ENCODE assay signal across 16 mouse cellular contexts in the genomic region with DNA sequence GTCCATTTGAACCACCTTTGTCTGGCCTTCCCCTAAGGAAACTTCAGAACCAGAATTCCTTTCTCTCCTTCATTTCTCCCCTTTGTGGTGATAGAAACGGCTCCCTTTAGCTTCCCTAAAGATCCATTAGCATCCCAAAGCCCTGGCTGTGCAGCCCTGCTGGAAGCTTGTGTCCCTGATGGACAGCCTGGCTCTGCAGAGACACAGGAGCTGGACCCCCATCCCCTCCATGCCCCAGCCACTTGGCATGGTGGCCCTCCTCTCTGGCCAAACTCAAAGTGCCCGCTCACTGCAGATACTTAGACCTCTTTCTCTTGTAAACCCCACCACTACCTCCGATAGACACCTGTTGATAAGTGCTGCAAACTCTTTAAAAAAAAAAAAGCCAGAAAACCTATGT.
"Had no signal": no experiment of that assay in that cellular context is flagged by ENCODE, and none has a peak within 500 bp of the region (broad histone marks: within the 10 kb centered on the region; RNA-seq: fewer than 3 reads in every experiment).

No protein-coding gene starts in this region.

- H3K36me3 ChIP-seq: neural tube, embryonic 13.5 days; neural tube, embryonic 15.5 days; stomach, embryonic 15.5 days had no signal

- H3K4me3 ChIP-seq: neural tube, embryonic 13.5 days; neural tube, embryonic 15.5 days; stomach, embryonic 15.5 days had no signal

- H3K9ac ChIP-seq: neural tube, embryonic 13.5 days; neural tube, embryonic 15.5 days; stomach, embryonic 15.5 days had no signal

- H3K27ac ChIP-seq: neural tube, embryonic 13.5 days; neural tube, embryonic 15.5 days; stomach, embryonic 15.5 days; stomach, postnatal 0 days had no signal

- H3K27me3 ChIP-seq: neural tube, embryonic 13.5 days; neural tube, embryonic 15.5 days; stomach, embryonic 15.5 days had no signal

- DNase-seq: retina, postnatal 1 day; right cerebral cortex, adult 18-20 months; right cerebral cortex, postnatal 14 days; right cerebral cortex, postnatal 25 days; right cerebral cortex, postnatal 4 days; spleen, adult 18-20 months; thymus, adult 18-20 months; thymus, adult 2 months; thymus, postnatal 14 days; thymus, postnatal 25 days; thymus, postnatal 36 days; thymus, postnatal 4 days had no signal

- H3K4me2 ChIP-seq: neural tube, embryonic 13.5 days; neural tube, embryonic 15.5 days; stomach, embryonic 15.5 days had no signal

- H3K4me1 ChIP-seq: stomach, embryonic 15.5 days had no signal

- H3K9me3 ChIP-seq: neural tube, embryonic 15.5 days; stomach, embryonic 15.5 days had no signal
